Mouse (Mus musculus): ENCODE data around the gene Spaca4. TPM values are rescaled to one million over a fixed set of nuclear protein-coding genes. Genes with fewer than 3 reads are reported as not detected.
A peak's percentile ranks its signal among the peaks of the same experiment; 100 is the strongest.

Spaca4 gene
- polyA plus RNA-seq, 1 experiment from 2014 or later: not detected

- WGBS: 74% methylated on average over 7 of the region's 7 CpGs
- ATAC-seq (ENCODE audit: insufficient read depth, low FRiP score, low read depth): no peak; the same call in 1 of the 2 replicates
- no peak overlapping the region for H3K27ac ChIP-seq
Observed at GRCm38 (mm10) chr7:45748110-45748509, 22.5 kb upstream of the Spaca4 start.

DNA sequence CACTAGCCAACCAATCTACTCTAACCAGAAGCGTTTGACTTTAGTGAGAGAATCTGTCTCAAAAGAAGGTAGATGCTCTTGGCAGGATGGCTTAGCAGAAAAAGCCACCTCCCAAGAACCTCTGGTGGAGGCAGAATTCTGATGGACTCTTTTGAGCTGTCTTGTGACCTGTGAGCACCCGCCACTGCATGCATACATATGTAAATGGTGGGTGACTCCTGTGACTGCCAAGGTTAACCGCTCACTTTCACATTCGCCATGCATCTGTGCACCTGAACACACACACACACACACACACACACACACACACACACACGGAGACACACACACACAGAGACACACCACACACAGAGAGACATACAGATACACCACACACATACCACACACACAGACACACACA, 21.8 kb upstream of the Spaca4 start:
- ATAC-seq (ENCODE audit: insufficient read depth, low FRiP score, low read depth): no peak
- H3K4me1 ChIP-seq: no peaks in the 10 kb centered on the region
- no peaks in the 10 kb centered on the region for H3K27me3 ChIP-seq (replicated peaks)
- H3K27ac ChIP-seq: no peak overlapping the region
- no peak overlapping the region for H3K4me3 ChIP-seq (replicated peaks)
- no peak overlapping the region for H3K9ac ChIP-seq
- H3K9me3 ChIP-seq: no peaks in the 10 kb centered on the region
- 86% methylated on average over 5 of the region's 5 CpGs for WGBS
- no peak overlapping the region for H3K4me2 ChIP-seq
- H3K36me3 ChIP-seq: no peaks in the 10 kb centered on the region

More at GRCm38 (mm10) chr7:45748110-45748509, 22.5 kb upstream of the Spaca4 start:
- Histone ChIP-seq H3K9me3 (no peaks in the 10 kb centered on the region), H3K9ac (no peak overlapping the region), H3K4me1 (no peaks in the 10 kb centered on the region), H3K27me3 (replicated peaks) (no peaks in the 10 kb centered on the region), H3K4me2 (no peak overlapping the region), H3K36me3 (no peaks in the 10 kb centered on the region), H3K4me3 (replicated peaks) (no peak overlapping the region)

GRCm38 (mm10) chr7:45746518-45746917, 20.9 kb upstream of the Spaca4 start:
- H3K36me3 ChIP-seq: no peaks in the 10 kb centered on the region
- no peaks in the 10 kb centered on the region for H3K27me3 ChIP-seq (replicated peaks)
- no peak for ATAC-seq (ENCODE audit: insufficient read depth, low FRiP score, low read depth)
- H3K4me1 ChIP-seq: peaks cover 6% of the 10 kb centered on the region; the same call in 1 of the 2 replicates
- H3K4me3 ChIP-seq (replicated peaks): no peak overlapping the region
- 58% methylated on average over 6 of the region's 6 CpGs for WGBS
- no peak overlapping the region for H3K4me2 ChIP-seq
- no peak overlapping the region for H3K27ac ChIP-seq
- H3K9me3 ChIP-seq: no peaks in the 10 kb centered on the region
- no peak overlapping the region for H3K9ac ChIP-seq

DNA sequence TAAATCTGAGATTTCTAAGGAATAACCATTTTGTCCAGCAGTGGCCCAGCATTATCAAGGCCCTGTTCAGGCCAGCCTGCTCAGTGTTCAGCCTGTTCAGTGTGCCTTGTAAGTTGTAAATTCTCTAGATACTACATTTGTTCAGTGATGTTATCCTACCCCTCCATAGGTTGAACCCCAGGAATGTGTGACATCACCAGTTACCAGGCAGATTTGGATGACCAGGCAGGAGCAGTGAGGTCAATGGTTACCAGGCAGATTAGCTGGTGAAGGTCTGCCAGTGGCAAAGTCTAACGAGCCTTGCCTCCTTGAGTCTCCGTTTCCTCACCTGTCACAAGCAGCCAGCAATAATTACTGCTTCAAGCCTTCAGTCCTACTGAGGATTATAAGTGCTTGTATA, 18.8 kb upstream of the Spaca4 start:
- Histone ChIP-seq H3K4me2 (no peak overlapping the region), H3K27me3 (replicated peaks) (no peaks in the 10 kb centered on the region), H3K9ac (no peak overlapping the region), H3K4me1 (peaks cover 6% of the 10 kb centered on the region; the same call in 1 of the 2 replicates), H3K9me3 (no peaks in the 10 kb centered on the region), H3K27ac (no peak overlapping the region), H3K36me3 (no peaks in the 10 kb centered on the region), H3K4me3 (replicated peaks) (no peak overlapping the region)
- ATAC-seq (ENCODE audit: insufficient read depth, low FRiP score, low read depth): peak; percentile 47; the same call in 1 of the 2 replicates
- 31% methylated on average over 2 of the region's 2 CpGs for WGBS

DNA sequence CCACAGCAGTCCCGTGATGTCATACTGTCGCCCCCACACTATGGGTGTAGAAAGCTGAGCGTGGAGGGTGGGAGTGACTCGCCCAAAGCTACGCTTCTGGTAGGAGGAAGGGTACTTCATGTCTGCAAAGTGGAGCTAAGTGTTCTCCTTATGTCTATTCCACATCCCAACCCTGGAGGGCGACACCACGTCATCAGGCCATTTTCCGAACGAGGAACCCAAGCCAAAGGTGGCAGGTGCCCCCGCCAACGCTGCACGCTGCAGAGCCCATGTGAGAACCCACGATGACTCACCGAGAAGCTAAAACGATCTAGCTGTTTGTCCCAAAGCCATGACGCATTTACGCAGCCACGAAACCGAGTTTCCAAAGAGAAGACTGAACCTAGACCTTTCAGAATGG, 16.7 kb upstream of the Spaca4 start:
- Histone ChIP-seq H3K9me3 (no peaks in the 10 kb centered on the region), H3K4me3 (replicated peaks) (peak overlapping the region; percentile 25), H3K9ac (no peak overlapping the region)

GRCm38 (mm10) chr7:45741777-45742176, 16.2 kb upstream of the Spaca4 start:
- Histone ChIP-seq H3K4me2 (peak overlapping the region; percentile 47), H3K36me3 (no peaks in the 10 kb centered on the region), H3K27me3 (replicated peaks) (no peaks in the 10 kb centered on the region), H3K9me3 (no peaks in the 10 kb centered on the region), H3K9ac (no peak overlapping the region), H3K4me3 (replicated peaks) (peak overlapping the region; percentile 25), H3K4me1 (peaks cover 6% of the 10 kb centered on the region; the same call in 1 of the 2 replicates), H3K27ac (no peak overlapping the region)
- 28% methylated on average over 11 of the region's 11 CpGs for WGBS
- ATAC-seq (ENCODE audit: insufficient read depth, low FRiP score, low read depth): 0 out of 2 replicates have a peak, but pooled peaks have one; percentile 58

More for the DNA sequence above, 16.7 kb upstream of the Spaca4 start:
- Histone ChIP-seq H3K4me1 (peaks cover 6% of the 10 kb centered on the region; the same call in 1 of the 2 replicates), H3K4me2 (peak overlapping the region; percentile 47), H3K27me3 (replicated peaks) (no peaks in the 10 kb centered on the region), H3K36me3 (no peaks in the 10 kb centered on the region), H3K27ac (no peak overlapping the region)
- WGBS: 34% methylated on average over 19 of the region's 19 CpGs
- no peak for ATAC-seq (ENCODE audit: insufficient read depth, low FRiP score, low read depth)

- ATAC-seq (ENCODE audit: insufficient read depth, low FRiP score, low read depth): no peak
- Histone ChIP-seq H3K9ac (no peak overlapping the region), H3K4me1 (peaks cover 6% of the 10 kb centered on the region; the same call in 1 of the 2 replicates), H3K36me3 (no peaks in the 10 kb centered on the region), H3K4me3 (replicated peaks) (no peak overlapping the region), H3K27ac (no peak overlapping the region), H3K9me3 (no peaks in the 10 kb centered on the region), H3K4me2 (peak overlapping the region; percentile 47; the same call in 1 of the 2 replicates), H3K27me3 (replicated peaks) (no peaks in the 10 kb centered on the region)
- WGBS: 79% methylated on average over 12 of the region's 12 CpGs
Observed at GRCm38 (mm10) chr7:45741308-45741707, 15.7 kb upstream of the Spaca4 start.

GRCm38 (mm10) chr7:45739820-45740219, 14.2 kb upstream of the Spaca4 start:
- H3K36me3 ChIP-seq: no peaks in the 10 kb centered on the region
- no peak overlapping the region for H3K9ac ChIP-seq
- H3K27ac ChIP-seq: no peak overlapping the region
- peaks cover 6% of the 10 kb centered on the region; the same call in 1 of the 2 replicates for H3K4me1 ChIP-seq
- WGBS: 62% methylated on average over 10 of the region's 10 CpGs
- H3K4me3 ChIP-seq (replicated peaks): no peak overlapping the region
- no peaks in the 10 kb centered on the region for H3K9me3 ChIP-seq
- no peak for ATAC-seq (ENCODE audit: insufficient read depth, low FRiP score, low read depth)
- H3K4me2 ChIP-seq: no peak overlapping the region
- no peaks in the 10 kb centered on the region for H3K27me3 ChIP-seq (replicated peaks)

GRCm38 (mm10) chr7:45739162-45739763, 13.7 kb upstream of the Spaca4 start:
- peak; percentile 86 for ATAC-seq (ENCODE audit: insufficient read depth, low FRiP score, low read depth)
- Histone ChIP-seq H3K36me3 (no peaks in the 10 kb centered on the region), H3K9ac (no peak overlapping the region), H3K4me1 (peaks cover 6% of the 10 kb centered on the region; the same call in 1 of the 2 replicates), H3K9me3 (no peaks in the 10 kb centered on the region), H3K4me2 (no peak overlapping the region), H3K27me3 (replicated peaks) (no peaks in the 10 kb centered on the region), H3K4me3 (replicated peaks) (no peak overlapping the region), H3K27ac (no peak overlapping the region)
- WGBS: 7% methylated on average over 9 of the region's 9 CpGs

GRCm38 (mm10) chr7:45733477-45733876, 7.9 kb upstream of the Spaca4 start:
- H3K27ac ChIP-seq: no peak overlapping the region
- H3K4me3 ChIP-seq (replicated peaks): no peak overlapping the region
- WGBS: 81% methylated on average over 5 of the region's 5 CpGs
- no peak for ATAC-seq (ENCODE audit: insufficient read depth, low FRiP score, low read depth)
- H3K9me3 ChIP-seq: no peaks in the 10 kb centered on the region
- H3K4me2 ChIP-seq: no peak overlapping the region
- H3K27me3 ChIP-seq (replicated peaks): no peaks in the 10 kb centered on the region
- H3K9ac ChIP-seq: no peak overlapping the region
- no peaks in the 10 kb centered on the region for H3K36me3 ChIP-seq
- peaks cover 19% of the 10 kb centered on the region for H3K4me1 ChIP-seq

GRCm38 (mm10) chr7:45730727-45731431, 5.3 kb upstream of the Spaca4 start:
- no peaks in the 10 kb centered on the region; the same call in 1 of the 2 replicates for H3K36me3 ChIP-seq
- H3K27me3 ChIP-seq (replicated peaks): no peaks in the 10 kb centered on the region
- H3K27ac ChIP-seq: peak overlapping the region; percentile 54; the same call in 1 of the 2 replicates
- H3K4me1 ChIP-seq: peaks cover 24% of the 10 kb centered on the region
- H3K4me2 ChIP-seq: no peak overlapping the region
- no peak overlapping the region for H3K4me3 ChIP-seq (replicated peaks)
- no peak for ATAC-seq (ENCODE audit: insufficient read depth, low FRiP score, low read depth)
- no peak overlapping the region for H3K9ac ChIP-seq
- H3K9me3 ChIP-seq: no peaks in the 10 kb centered on the region
- 17% methylated on average over 16 of the region's 16 CpGs for WGBS

DNA sequence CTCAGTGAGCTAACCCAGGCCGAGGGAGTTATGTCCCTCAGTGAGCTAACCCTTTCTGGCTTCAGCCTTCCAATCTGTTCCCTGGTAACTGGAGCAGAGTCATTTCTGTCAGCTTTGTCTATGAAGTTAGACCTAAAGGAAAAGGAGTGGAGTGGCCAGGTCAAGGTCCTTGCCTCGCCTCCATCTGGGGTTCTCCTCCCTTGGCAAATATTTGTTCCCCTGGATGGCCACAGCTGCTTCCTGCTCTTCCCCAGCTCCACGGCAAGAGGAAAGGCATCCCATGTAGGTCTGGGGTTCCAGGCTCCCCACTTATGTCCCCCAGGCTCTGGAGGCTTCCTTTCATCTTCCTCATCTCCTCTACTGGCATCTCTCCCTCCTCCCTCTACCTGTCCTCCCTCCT, 2.0 kb upstream of the Spaca4 start:
- WGBS: 67% methylated on average over 3 of the region's 3 CpGs
- H3K9me3 ChIP-seq: no peaks in the 10 kb centered on the region
- H3K4me2 ChIP-seq: peak overlapping the region; percentile 30; the same call in 1 of the 2 replicates
- peaks cover 30% of the 10 kb centered on the region for H3K36me3 ChIP-seq
- H3K27ac ChIP-seq: peak overlapping the region; percentile 65; the same call in 1 of the 2 replicates
- no peak overlapping the region for H3K9ac ChIP-seq
- no peak overlapping the region for H3K4me3 ChIP-seq (replicated peaks)
- ATAC-seq (ENCODE audit: insufficient read depth, low FRiP score, low read depth): peak; percentile 33
- no peaks in the 10 kb centered on the region for H3K27me3 ChIP-seq (replicated peaks)
- H3K4me1 ChIP-seq: peaks cover 24% of the 10 kb centered on the region
